Mouse (Mus musculus): ENCODE measurements at regions not wholly inside any gene's neighbourhood (a gene's known extent, or its start where the extent isn't known, plus 50 kb on each side); places are given as distances from the start of the nearest gene placed in this dataset.
A peak's percentile ranks its signal among the peaks of the same experiment; 100 is the strongest.

GRCm38 (mm10) chr6:6657928-6658500, 79.6 kb upstream of the Sem1 start:
- ATAC-seq (ENCODE audit: low FRiP score, low read depth) = no peak

GRCm38 (mm10) chr6:6660072-6660471, 81.6 kb upstream of the Sem1 start:
- H3K4me2 ChIP-seq (replicated peaks) = no peak overlapping the region
- H3K4me1 ChIP-seq = 0 out of 2 replicates have a peak, but pooled peaks cover 2% of the 10 kb centered on the region
- 76% methylated on average over 5 of the region's 5 CpGs for WGBS
- no peaks in the 10 kb centered on the region for H3K9me3 ChIP-seq
- H3K9ac ChIP-seq (replicated peaks) = no peak overlapping the region
- no peaks in the 10 kb centered on the region for H3K36me3 ChIP-seq
- no peak overlapping the region for H3K27ac ChIP-seq (replicated peaks)
- no peak overlapping the region for H3K4me3 ChIP-seq
- no peak for ATAC-seq (ENCODE audit: low FRiP score, low read depth)
- no peaks in the 10 kb centered on the region for H3K27me3 ChIP-seq

More at GRCm38 (mm10) chr6:6657928-6658500, 79.6 kb upstream of the Sem1 start:
- no peak overlapping the region for H3K4me3 ChIP-seq
- H3K27ac ChIP-seq (replicated peaks) = no peak overlapping the region
- H3K36me3 ChIP-seq = no peaks in the 10 kb centered on the region
- no peak overlapping the region for H3K9ac ChIP-seq (replicated peaks)
- H3K4me1 ChIP-seq = 0 out of 2 replicates have a peak, but pooled peaks cover 2% of the 10 kb centered on the region
- no peaks in the 10 kb centered on the region for H3K9me3 ChIP-seq
- H3K27me3 ChIP-seq = no peaks in the 10 kb centered on the region
- H3K4me2 ChIP-seq (replicated peaks) = no peak overlapping the region
- whole genome bisulfite sequencing = 63% methylated on average over 3 of the region's 3 CpGs

- H3K36me3 ChIP-seq = no peaks in the 10 kb centered on the region
- H3K9me3 ChIP-seq = no peaks in the 10 kb centered on the region
- H3K9ac ChIP-seq (replicated peaks) = no peak overlapping the region
- no peak overlapping the region for H3K4me3 ChIP-seq
- H3K4me2 ChIP-seq (replicated peaks) = no peak overlapping the region
- 88% methylated on average over 5 of the region's 5 CpGs for WGBS
- no peaks in the 10 kb centered on the region for H3K27me3 ChIP-seq
- no peaks in the 10 kb centered on the region for H3K4me1 ChIP-seq
- no peak for ATAC-seq (ENCODE audit: low FRiP score, low read depth)
- H3K27ac ChIP-seq (replicated peaks) = no peak overlapping the region
Measured at GRCm38 (mm10) chr6:6666762-6667161, 88.3 kb upstream of the Sem1 start.

- no peak overlapping the region for H3K4me2 ChIP-seq (replicated peaks)
- 78% methylated on average over 5 of the region's 5 CpGs for WGBS
Measured at GRCm38 (mm10) chr6:6689241-6689640, 110.8 kb upstream of the Sem1 start.

GRCm38 (mm10) chr6:6690188-6690587, 111.7 kb upstream of the Sem1 start:
- Histone ChIP-seq H3K9ac (replicated peaks) (no peak overlapping the region), H3K4me3 (no peak overlapping the region), H3K9me3 (no peaks in the 10 kb centered on the region), H3K4me2 (replicated peaks) (no peak overlapping the region), H3K4me1 (0 out of 2 replicates have a peak, but pooled peaks cover 5% of the 10 kb centered on the region), H3K27ac (replicated peaks) (no peak overlapping the region), H3K36me3 (no peaks in the 10 kb centered on the region), H3K27me3 (no peaks in the 10 kb centered on the region)
- no peak for ATAC-seq (ENCODE audit: low FRiP score, low read depth)
- WGBS = 78% methylated on average over 5 of the region's 5 CpGs

More at GRCm38 (mm10) chr6:6689241-6689640, 110.8 kb upstream of the Sem1 start:
- Histone ChIP-seq H3K9me3 (no peaks in the 10 kb centered on the region), H3K27me3 (no peaks in the 10 kb centered on the region), H3K4me3 (no peak overlapping the region), H3K36me3 (no peaks in the 10 kb centered on the region), H3K9ac (replicated peaks) (no peak overlapping the region), H3K4me1 (0 out of 2 replicates have a peak, but pooled peaks cover 5% of the 10 kb centered on the region), H3K27ac (replicated peaks) (no peak overlapping the region)
- ATAC-seq (ENCODE audit: low FRiP score, low read depth) = no peak

GRCm38 (mm10) chr6:6692056-6692770, 113.8 kb upstream of the Sem1 start:
- WGBS = 92% methylated on average over 8 of the region's 8 CpGs

GRCm38 (mm10) chr6:6695742-6696430, 117.4 kb upstream of the Sem1 start:
- Histone ChIP-seq H3K4me3 (no peak overlapping the region), H3K27ac (replicated peaks) (no peak overlapping the region), H3K9ac (replicated peaks) (no peak overlapping the region), H3K4me1 (peaks cover 5% of the 10 kb centered on the region; the same call in 1 of the 2 replicates), H3K9me3 (no peaks in the 10 kb centered on the region), H3K27me3 (no peaks in the 10 kb centered on the region), H3K4me2 (replicated peaks) (no peak overlapping the region), H3K36me3 (no peaks in the 10 kb centered on the region)
- peak; percentile 94 for ATAC-seq (ENCODE audit: low FRiP score, low read depth)
- WGBS = 63% methylated on average over 11 of the region's 11 CpGs

More at GRCm38 (mm10) chr6:6692056-6692770, 113.8 kb upstream of the Sem1 start:
- H3K27me3 ChIP-seq = no peaks in the 10 kb centered on the region
- no peaks in the 10 kb centered on the region for H3K9me3 ChIP-seq
- H3K4me3 ChIP-seq = no peak overlapping the region
- H3K27ac ChIP-seq (replicated peaks) = no peak overlapping the region
- H3K4me2 ChIP-seq (replicated peaks) = no peak overlapping the region
- no peaks in the 10 kb centered on the region for H3K36me3 ChIP-seq
- 0 out of 2 replicates have a peak, but pooled peaks cover 5% of the 10 kb centered on the region for H3K4me1 ChIP-seq
- no peak overlapping the region for H3K9ac ChIP-seq (replicated peaks)
- ATAC-seq (ENCODE audit: low FRiP score, low read depth) = no peak

- no peaks in the 10 kb centered on the region for H3K27me3 ChIP-seq
- no peak overlapping the region for H3K4me3 ChIP-seq
- H3K4me2 ChIP-seq (replicated peaks) = no peak overlapping the region
- H3K27ac ChIP-seq (replicated peaks) = no peak overlapping the region
- H3K9ac ChIP-seq (replicated peaks) = no peak overlapping the region
- no peaks in the 10 kb centered on the region; the same call in 1 of the 2 replicates for H3K4me1 ChIP-seq
- H3K36me3 ChIP-seq = no peaks in the 10 kb centered on the region
- no peaks in the 10 kb centered on the region for H3K9me3 ChIP-seq
- 85% methylated on average over 10 of the region's 10 CpGs for WGBS
- ATAC-seq (ENCODE audit: low FRiP score, low read depth) = no peak
Measured at GRCm38 (mm10) chr6:6697418-6697979, 119.0 kb upstream of the Sem1 start.

- Histone ChIP-seq H3K4me1 (no peaks in the 10 kb centered on the region), H3K9me3 (no peaks in the 10 kb centered on the region), H3K27me3 (no peaks in the 10 kb centered on the region), H3K4me2 (replicated peaks) (no peak overlapping the region), H3K27ac (replicated peaks) (no peak overlapping the region), H3K4me3 (no peak overlapping the region), H3K36me3 (no peaks in the 10 kb centered on the region), H3K9ac (replicated peaks) (no peak overlapping the region)
- ATAC-seq (ENCODE audit: low FRiP score, low read depth) = no peak
- WGBS = 91% methylated on average over 4 of the region's 4 CpGs
Measured at GRCm38 (mm10) chr6:6706729-6707128, 128.3 kb upstream of the Sem1 start.

- no peaks in the 10 kb centered on the region for H3K36me3 ChIP-seq
- H3K4me3 ChIP-seq = no peak overlapping the region
- H3K27ac ChIP-seq (replicated peaks) = no peak overlapping the region
- no peak overlapping the region for H3K9ac ChIP-seq (replicated peaks)
- H3K9me3 ChIP-seq = no peaks in the 10 kb centered on the region
- no peaks in the 10 kb centered on the region for H3K27me3 ChIP-seq
- H3K4me2 ChIP-seq (replicated peaks) = no peak overlapping the region
- H3K4me1 ChIP-seq = no peaks in the 10 kb centered on the region
- WGBS = 70% methylated on average over 3 of the region's 3 CpGs
- no peak for ATAC-seq (ENCODE audit: low FRiP score, low read depth)
Measured at GRCm38 (mm10) chr6:6709057-6709456, 130.6 kb upstream of the Sem1 start.

GRCm38 (mm10) chr6:6730259-6730658, 132.9 kb upstream of the Dlx6 start:
- Histone ChIP-seq H3K27ac (replicated peaks) (no peak overlapping the region), H3K36me3 (no peaks in the 10 kb centered on the region), H3K4me1 (no peaks in the 10 kb centered on the region), H3K4me2 (replicated peaks) (no peak overlapping the region), H3K9ac (replicated peaks) (no peak overlapping the region), H3K27me3 (no peaks in the 10 kb centered on the region), H3K4me3 (no peak overlapping the region), H3K9me3 (no peaks in the 10 kb centered on the region)
- WGBS = 87% methylated on average over 3 of the region's 3 CpGs
- no peak for ATAC-seq (ENCODE audit: low FRiP score, low read depth)

GRCm38 (mm10) chr6:6745394-6745793, 117.7 kb upstream of the Dlx6 start:
- ATAC-seq (ENCODE audit: low FRiP score, low read depth) = no peak
- H3K9me3 ChIP-seq = no peaks in the 10 kb centered on the region
- 64% methylated on average over 3 of the region's 3 CpGs for WGBS

More at GRCm38 (mm10) chr6:6745394-6745793, 117.7 kb upstream of the Dlx6 start:
- Histone ChIP-seq H3K27me3 (no peaks in the 10 kb centered on the region), H3K27ac (replicated peaks) (no peak overlapping the region), H3K4me3 (no peak overlapping the region), H3K9ac (replicated peaks) (no peak overlapping the region), H3K4me1 (no peaks in the 10 kb centered on the region), H3K4me2 (replicated peaks) (no peak overlapping the region), H3K36me3 (no peaks in the 10 kb centered on the region)

Measured in midbrain, embryonic 12.5 days (tissue).